Mouse (Mus musculus): ENCODE results near the gene Tnfsf12. TPM values are rescaled to one million over a fixed set of nuclear protein-coding genes. Genes with fewer than 3 reads are reported as not detected.
A peak's percentile ranks its signal among the peaks of the same experiment; 100 is the strongest.

The Tnfsf12 gene
- polyA plus RNA-seq, 1 experiment from 2014 or later: 9.9 TPM

GRCm38 (mm10) chr11:69681314-69682208 is 14.1 kb downstream of the Tnfsf12 start, which contains the start of gene Senp3:
Senp3 (minus strand) TSS chr11:69682084.
- Histone ChIP-seq H3K27me3 (ENCODE audit: control insufficient read depth, insufficient read depth, low read length) (no peaks in the 10 kb centered on the region), H3K36me3 (ENCODE audit: control insufficient read depth, insufficient read depth, low read length) (peaks cover 23% of the 10 kb centered on the region), H3K9me3 (ENCODE audit: control insufficient read depth, low read depth, low read length) (no peaks in the 10 kb centered on the region), H3K4me3 (ENCODE audit: low read depth, low read length) (peak within 1 kb of the TSS; percentile 73), H3K9ac (replicated peaks; ENCODE audit: low read depth, low read length) (peak within 1 kb of the TSS; percentile 82), H3K4me2 (replicated peaks; ENCODE audit: low read depth, low read length) (peak within 1 kb of the TSS; percentile 86), H3K27ac (ENCODE audit: low read length) (peak within 1 kb of the TSS; percentile 95), H3K4me1 (ENCODE audit: control insufficient read depth, insufficient read depth, low read length) (peaks cover 23% of the 10 kb centered on the region)
- peak; percentile 96 for ATAC-seq (ENCODE audit: insufficient number of reproducible peaks, insufficient read depth, low FRiP score, low read depth)
- under 1% methylated on average over 78 of the region's 80 CpGs for WGBS

- 91% methylated on average over 30 of the region's 30 CpGs for WGBS
- H3K9ac ChIP-seq (replicated peaks; ENCODE audit: low read depth, low read length): no peak overlapping the region
- H3K27me3 ChIP-seq (ENCODE audit: control insufficient read depth, insufficient read depth, low read length): no peaks in the 10 kb centered on the region
- H3K36me3 ChIP-seq (ENCODE audit: control insufficient read depth, insufficient read depth, low read length): peaks cover 35% of the 10 kb centered on the region
- H3K27ac ChIP-seq (ENCODE audit: low read length): no peak overlapping the region
- no peaks in the 10 kb centered on the region for H3K9me3 ChIP-seq (ENCODE audit: control insufficient read depth, low read depth, low read length)
- peak overlapping the region; percentile 86 for H3K4me2 ChIP-seq (replicated peaks; ENCODE audit: low read depth, low read length)
- H3K4me1 ChIP-seq (ENCODE audit: control insufficient read depth, insufficient read depth, low read length): peaks cover 16% of the 10 kb centered on the region
- no peak for ATAC-seq (ENCODE audit: insufficient number of reproducible peaks, insufficient read depth, low FRiP score, low read depth)
- peak overlapping the region; percentile 73; the same call in 1 of the 2 replicates for H3K4me3 ChIP-seq (ENCODE audit: low read depth, low read length)
These were observed 15.4 kb downstream of the Tnfsf12 start for GRCm38 (mm10) chr11:69680136-69680855.

- Histone ChIP-seq H3K4me3 (ENCODE audit: low read depth, low read length) (no peak overlapping the region), H3K9ac (replicated peaks; ENCODE audit: low read depth, low read length) (no peak overlapping the region), H3K4me1 (ENCODE audit: control insufficient read depth, insufficient read depth, low read length) (peaks cover 16% of the 10 kb centered on the region), H3K27ac (ENCODE audit: low read length) (no peak overlapping the region), H3K9me3 (ENCODE audit: control insufficient read depth, low read depth, low read length) (no peaks in the 10 kb centered on the region), H3K27me3 (ENCODE audit: control insufficient read depth, insufficient read depth, low read length) (no peaks in the 10 kb centered on the region), H3K36me3 (ENCODE audit: control insufficient read depth, insufficient read depth, low read length) (peaks cover 45% of the 10 kb centered on the region), H3K4me2 (replicated peaks; ENCODE audit: low read depth, low read length) (no peak overlapping the region)
- ATAC-seq (ENCODE audit: insufficient number of reproducible peaks, insufficient read depth, low FRiP score, low read depth): no peak
- 81% methylated on average over 2 of the region's 2 CpGs for WGBS
These were observed 16.5 kb downstream of the Tnfsf12 start for GRCm38 (mm10) chr11:69679144-69679543.

GRCm38 (mm10) chr11:69672211-69672706 is 23.4 kb downstream of the Tnfsf12 start, which contains the start of gene Eif4a1:
Eif4a1 (minus strand) TSS chr11:69672423.
- WGBS: under 1% methylated on average over 36 of the region's 36 CpGs
- H3K9me3 ChIP-seq (ENCODE audit: control insufficient read depth, low read depth, low read length): no peaks in the 10 kb centered on the region
- peaks cover 14% of the 10 kb centered on the region; the same call in 1 of the 2 replicates for H3K4me1 ChIP-seq (ENCODE audit: control insufficient read depth, insufficient read depth, low read length)
- peaks cover 72% of the 10 kb centered on the region for H3K36me3 ChIP-seq (ENCODE audit: control insufficient read depth, insufficient read depth, low read length)
- H3K27ac ChIP-seq (ENCODE audit: low read length): peak within 1 kb of the TSS; percentile 99
- H3K4me3 ChIP-seq (ENCODE audit: low read depth, low read length): peak within 1 kb of the TSS; percentile 100
- H3K27me3 ChIP-seq (ENCODE audit: control insufficient read depth, insufficient read depth, low read length): no peaks in the 10 kb centered on the region
- H3K9ac ChIP-seq (replicated peaks; ENCODE audit: low read depth, low read length): peak within 1 kb of the TSS; percentile 99
- peak within 1 kb of the TSS; percentile 97 for H3K4me2 ChIP-seq (replicated peaks; ENCODE audit: low read depth, low read length)
- ATAC-seq (ENCODE audit: insufficient number of reproducible peaks, insufficient read depth, low FRiP score, low read depth): peak; percentile 98

- peak overlapping the region; percentile 99 for H3K9ac ChIP-seq (replicated peaks; ENCODE audit: low read depth, low read length)
- H3K27me3 ChIP-seq (ENCODE audit: control insufficient read depth, insufficient read depth, low read length): no peaks in the 10 kb centered on the region
- H3K4me3 ChIP-seq (ENCODE audit: low read depth, low read length): peak overlapping the region; percentile 100
- H3K4me1 ChIP-seq (ENCODE audit: control insufficient read depth, insufficient read depth, low read length): peaks cover 14% of the 10 kb centered on the region; the same call in 1 of the 2 replicates
- peak overlapping the region; percentile 99 for H3K27ac ChIP-seq (ENCODE audit: low read length)
- under 1% methylated on average over 43 of the region's 43 CpGs for WGBS
- H3K4me2 ChIP-seq (replicated peaks; ENCODE audit: low read depth, low read length): peak overlapping the region; percentile 97; the same call in 1 of the 2 replicates
- ATAC-seq (ENCODE audit: insufficient number of reproducible peaks, insufficient read depth, low FRiP score, low read depth): peak; percentile 4
- H3K36me3 ChIP-seq (ENCODE audit: control insufficient read depth, insufficient read depth, low read length): peaks cover 68% of the 10 kb centered on the region
- no peaks in the 10 kb centered on the region for H3K9me3 ChIP-seq (ENCODE audit: control insufficient read depth, low read depth, low read length)
These were observed 23.9 kb downstream of the Tnfsf12 start for GRCm38 (mm10) chr11:69671726-69672124.

GRCm38 (mm10) chr11:69670786-69671725 is 24.6 kb downstream of the Tnfsf12 start:
- peak; percentile 72 for ATAC-seq (ENCODE audit: insufficient number of reproducible peaks, insufficient read depth, low FRiP score, low read depth)
- H3K27ac ChIP-seq (ENCODE audit: low read length): peak overlapping the region; percentile 99
- 1% methylated on average over 59 of the region's 61 CpGs for WGBS
- peaks cover 14% of the 10 kb centered on the region; the same call in 1 of the 2 replicates for H3K4me1 ChIP-seq (ENCODE audit: control insufficient read depth, insufficient read depth, low read length)
- H3K9ac ChIP-seq (replicated peaks; ENCODE audit: low read depth, low read length): peak overlapping the region; percentile 99
- peak overlapping the region; percentile 100 for H3K4me3 ChIP-seq (ENCODE audit: low read depth, low read length)
- H3K36me3 ChIP-seq (ENCODE audit: control insufficient read depth, insufficient read depth, low read length): peaks cover 68% of the 10 kb centered on the region
- peak overlapping the region; percentile 97 for H3K4me2 ChIP-seq (replicated peaks; ENCODE audit: low read depth, low read length)
- no peaks in the 10 kb centered on the region for H3K27me3 ChIP-seq (ENCODE audit: control insufficient read depth, insufficient read depth, low read length)
- H3K9me3 ChIP-seq (ENCODE audit: control insufficient read depth, low read depth, low read length): no peaks in the 10 kb centered on the region

GRCm38 (mm10) chr11:69666665-69667005 is 29.0 kb downstream of the Tnfsf12 start:
- Histone ChIP-seq H3K27ac (ENCODE audit: low read length) (no peak overlapping the region), H3K4me2 (replicated peaks; ENCODE audit: low read depth, low read length) (no peak overlapping the region), H3K36me3 (ENCODE audit: control insufficient read depth, insufficient read depth, low read length) (peaks cover 56% of the 10 kb centered on the region), H3K4me1 (ENCODE audit: control insufficient read depth, insufficient read depth, low read length) (peaks cover 21% of the 10 kb centered on the region; the same call in 1 of the 2 replicates), H3K27me3 (ENCODE audit: control insufficient read depth, insufficient read depth, low read length) (no peaks in the 10 kb centered on the region), H3K9me3 (ENCODE audit: control insufficient read depth, low read depth, low read length) (no peaks in the 10 kb centered on the region), H3K4me3 (ENCODE audit: low read depth, low read length) (no peak overlapping the region), H3K9ac (replicated peaks; ENCODE audit: low read depth, low read length) (no peak overlapping the region)
- no peak for ATAC-seq (ENCODE audit: insufficient number of reproducible peaks, insufficient read depth, low FRiP score, low read depth)
- WGBS: 91% methylated on average over 3 of the region's 3 CpGs
